Mouse (Mus musculus): ENCODE data around the gene Hira. TPM values are rescaled to one million over a fixed set of nuclear protein-coding genes. Genes with fewer than 3 reads are reported as not detected.

The Hira gene
- polyA plus RNA-seq, 1 experiment, result 124 TPM

GRCm38 (mm10) chr16:18905648-18906047 lies 28.8 kb downstream of the Hira start:
- 94% methylated on average over 1 of the region's 1 CpGs for WGBS
- TF ChIP-seq CTCF (IDR thresholded peaks at IDR 0.05; ENCODE audit: borderline replicate concordance, control insufficient read depth, extremely low read depth, insufficient read depth, low read length, poor library complexity) (no peak), POLR2A (IDR thresholded peaks at IDR 0.05; ENCODE audit: control insufficient read depth, extremely low read depth, insufficient read depth, low read length, poor library complexity) (no peak)
- H3K27ac ChIP-seq (ENCODE audit: control insufficient read depth, insufficient read depth, low read length), result no peak overlapping the region
- H3K36me3 ChIP-seq (ENCODE audit: control insufficient read depth, insufficient read depth, low read length), result peaks cover 26% of the 10 kb centered on the region
- no peaks in the 10 kb centered on the region for H3K4me1 ChIP-seq (replicated peaks; ENCODE audit: control insufficient read depth, insufficient read depth, low read length)
- H3K27me3 ChIP-seq (ENCODE audit: control insufficient read depth, insufficient read depth, low read length), result no peaks in the 10 kb centered on the region
- no peak overlapping the region for H3K4me3 ChIP-seq (ENCODE audit: control insufficient read depth, insufficient read depth, low read length)
- DNase-seq, result no peak

GRCm38 (mm10) chr16:18916064-18916463 lies 39.2 kb downstream of the Hira start:
- TF ChIP-seq POLR2A (IDR thresholded peaks at IDR 0.05; ENCODE audit: control insufficient read depth, extremely low read depth, insufficient read depth, low read length, poor library complexity), result no peak
- no peak for TF ChIP-seq CTCF (IDR thresholded peaks at IDR 0.05; ENCODE audit: borderline replicate concordance, control insufficient read depth, extremely low read depth, insufficient read depth, low read length, poor library complexity)
- Histone ChIP-seq H3K27ac (ENCODE audit: control insufficient read depth, insufficient read depth, low read length) (no peak overlapping the region), H3K36me3 (ENCODE audit: control insufficient read depth, insufficient read depth, low read length) (peaks cover 64% of the 10 kb centered on the region), H3K4me1 (replicated peaks; ENCODE audit: control insufficient read depth, insufficient read depth, low read length) (no peaks in the 10 kb centered on the region), H3K4me3 (ENCODE audit: control insufficient read depth, insufficient read depth, low read length) (no peak overlapping the region), H3K27me3 (ENCODE audit: control insufficient read depth, insufficient read depth, low read length) (no peaks in the 10 kb centered on the region)
- DNase-seq, result no peak
- WGBS, result 94% methylated on average over 4 of the region's 4 CpGs

- Histone ChIP-seq H3K27ac (ENCODE audit: control insufficient read depth, insufficient read depth, low read length) (no peak overlapping the region), H3K4me1 (replicated peaks; ENCODE audit: control insufficient read depth, insufficient read depth, low read length) (no peaks in the 10 kb centered on the region), H3K36me3 (ENCODE audit: control insufficient read depth, insufficient read depth, low read length) (peaks cover 85% of the 10 kb centered on the region), H3K4me3 (ENCODE audit: control insufficient read depth, insufficient read depth, low read length) (no peak overlapping the region), H3K27me3 (ENCODE audit: control insufficient read depth, insufficient read depth, low read length) (no peaks in the 10 kb centered on the region)
- WGBS, result 100% methylated on average over 2 of the region's 2 CpGs
- TF ChIP-seq CTCF (IDR thresholded peaks at IDR 0.05; ENCODE audit: borderline replicate concordance, control insufficient read depth, extremely low read depth, insufficient read depth, low read length, poor library complexity), result no peak
- TF ChIP-seq POLR2A (IDR thresholded peaks at IDR 0.05; ENCODE audit: control insufficient read depth, extremely low read depth, insufficient read depth, low read length, poor library complexity), result no peak
- no peak for DNase-seq
Observed at GRCm38 (mm10) chr16:18921771-18922170, 44.9 kb downstream of the Hira start.

- no peaks in the 10 kb centered on the region for H3K4me1 ChIP-seq (replicated peaks; ENCODE audit: control insufficient read depth, insufficient read depth, low read length)
- no peak overlapping the region for H3K27ac ChIP-seq (ENCODE audit: control insufficient read depth, insufficient read depth, low read length)
- H3K27me3 ChIP-seq (ENCODE audit: control insufficient read depth, insufficient read depth, low read length), result no peaks in the 10 kb centered on the region
- WGBS, result 100% methylated on average over 1 of the region's 1 CpGs
- peaks cover 52% of the 10 kb centered on the region for H3K36me3 ChIP-seq (ENCODE audit: control insufficient read depth, insufficient read depth, low read length)
- no peak for DNase-seq
- TF ChIP-seq CTCF (IDR thresholded peaks at IDR 0.05; ENCODE audit: borderline replicate concordance, control insufficient read depth, extremely low read depth, insufficient read depth, low read length, poor library complexity), result no peak
- TF ChIP-seq POLR2A (IDR thresholded peaks at IDR 0.05; ENCODE audit: control insufficient read depth, extremely low read depth, insufficient read depth, low read length, poor library complexity), result no peak
- no peak overlapping the region for H3K4me3 ChIP-seq (ENCODE audit: control insufficient read depth, insufficient read depth, low read length)
Observed at GRCm38 (mm10) chr16:18927963-18928362, 51.1 kb downstream of the Hira start.

- DNase-seq, result no peak
- no peaks in the 10 kb centered on the region for H3K4me1 ChIP-seq (replicated peaks; ENCODE audit: control insufficient read depth, insufficient read depth, low read length)
- H3K4me3 ChIP-seq (ENCODE audit: control insufficient read depth, insufficient read depth, low read length), result no peak overlapping the region
- TF ChIP-seq CTCF (IDR thresholded peaks at IDR 0.05; ENCODE audit: borderline replicate concordance, control insufficient read depth, extremely low read depth, insufficient read depth, low read length, poor library complexity) (no peak), POLR2A (IDR thresholded peaks at IDR 0.05; ENCODE audit: control insufficient read depth, extremely low read depth, insufficient read depth, low read length, poor library complexity) (no peak)
- H3K27ac ChIP-seq (ENCODE audit: control insufficient read depth, insufficient read depth, low read length), result no peak overlapping the region
- peaks cover 43% of the 10 kb centered on the region for H3K36me3 ChIP-seq (ENCODE audit: control insufficient read depth, insufficient read depth, low read length)
- WGBS, result over 99% methylated on average over 5 of the region's 5 CpGs
- H3K27me3 ChIP-seq (ENCODE audit: control insufficient read depth, insufficient read depth, low read length), result no peaks in the 10 kb centered on the region
Observed at GRCm38 (mm10) chr16:18938321-18939082, 61.7 kb downstream of the Hira start.

- no peaks in the 10 kb centered on the region for H3K4me1 ChIP-seq (replicated peaks; ENCODE audit: control insufficient read depth, insufficient read depth, low read length)
- H3K4me3 ChIP-seq (ENCODE audit: control insufficient read depth, insufficient read depth, low read length), result no peak overlapping the region
- TF ChIP-seq CTCF (IDR thresholded peaks at IDR 0.05; ENCODE audit: borderline replicate concordance, control insufficient read depth, extremely low read depth, insufficient read depth, low read length, poor library complexity) (no peak), POLR2A (IDR thresholded peaks at IDR 0.05; ENCODE audit: control insufficient read depth, extremely low read depth, insufficient read depth, low read length, poor library complexity) (no peak)
- H3K27ac ChIP-seq (ENCODE audit: control insufficient read depth, insufficient read depth, low read length), result no peak overlapping the region
- DNase-seq, result no peak
- H3K27me3 ChIP-seq (ENCODE audit: control insufficient read depth, insufficient read depth, low read length), result no peaks in the 10 kb centered on the region
- H3K36me3 ChIP-seq (ENCODE audit: control insufficient read depth, insufficient read depth, low read length), result peaks cover 37% of the 10 kb centered on the region
- WGBS, result 95% methylated on average over 6 of the region's 6 CpGs
Observed at GRCm38 (mm10) chr16:18943906-18944305, 67.1 kb downstream of the Hira start.

Measured in thymus, adult 2 months (tissue).